8 mouse cellular contexts compared by ENCODE assay signal in genomic region chr11:96875745-96876144, GRCm38 (mm10). TPM values are rescaled to one million over a fixed set of nuclear protein-coding genes. Genes with fewer than 3 reads are reported as not detected.
DNase-seq lines count a peak whose midpoint lies in the region; ATAC-seq lines count a peak whose summit lies in the region.

No protein-coding gene starts in this region.

- intact Hi-C loops in left cerebral cortex, postnatal 25 days (cut with DNase I) = no loop called here

- no peak for ATAC-seq in monocyte, adult 5-6 weeks (replicated peaks; ENCODE audit: insufficient number of reproducible peaks, low FRiP score, low TSS enrichment, poor library complexity, severe bottlenecking)

- peak; percentile 64 to 74 for DNase-seq in adrenal gland, adult 18-20 months (ENCODE audit: low spot score in 2 of 2)
- peak; percentile 53 to 66 for DNase-seq in cerebellum, postnatal 36 days
- DNase-seq in gastrocnemius, adult 18-20 months (ENCODE audit: low spot score) = peak; percentile 38
- peak; percentile 76 for DNase-seq in induced T-regulatory cell, adult 2 months (ENCODE audit: low read depth)
- DNase-seq in left cerebral cortex, postnatal 25 days (ENCODE audit: low spot score in 2 of 2) = peak; percentile 87 to 90
- DNase-seq in mesoderm, embryonic 11.5 days (ENCODE audit: low read depth, low spot score) = peak; percentile 97
- peak; percentile 85 for DNase-seq in right cerebral cortex, postnatal 4 days

RNA-seq across cellular contexts. Expression of gene Copz2, which starts 26.1 kb away (rescaled TPM):
- 10 to 100 TPM; 56.5 to 60.6 TPM for total RNA-seq in adrenal gland, adult 18-20 months (2021)
- 10 to 100 TPM; 26.7 to 27.7 TPM for total RNA-seq in gastrocnemius, adult 18-20 months (2021)
- total RNA-seq in left cerebral cortex, postnatal 25 days (2021) = 1 to 10 TPM; 3.8 to 6.0 TPM
- total RNA-seq in monocyte, adult 5-6 weeks (2017) = 0.48 TPM in 1 of 3 replicates, not detected in the others

RNA-seq across cellular contexts. Expression of gene Cdk5rap3, which starts 40.6 kb away (rescaled TPM):
- total RNA-seq in adrenal gland, adult 18-20 months (2021) = 10 to 100 TPM; 44.6 to 45.4 TPM
- total RNA-seq in gastrocnemius, adult 18-20 months (2021) = 10 to 100 TPM; 24.9 to 25.7 TPM
- 10 to 100 TPM; 28.1 to 32.3 TPM for total RNA-seq in left cerebral cortex, postnatal 25 days (2021)
- 38.4 to 51.0 TPM (median 44.6 TPM) in 3 replicates for total RNA-seq in monocyte, adult 5-6 weeks (2017)

RNA-seq across cellular contexts. Expression of gene Nfe2l1, which starts 46.0 kb away (rescaled TPM):
- 100 to 1,000 TPM; 458 to 704 TPM for total RNA-seq in adrenal gland, adult 18-20 months (2021)
- 100 to 1,000 TPM; 460 to 570 TPM for total RNA-seq in gastrocnemius, adult 18-20 months (2021)
- total RNA-seq in left cerebral cortex, postnatal 25 days (2021) = 100 to 1,000 TPM; 258 to 264 TPM
- total RNA-seq in monocyte, adult 5-6 weeks (2017) = 56.7 to 65.5 TPM (median 62.2 TPM) in 3 replicates

RNA-seq across cellular contexts. Expression of gene Prr15l, which starts 52.2 kb away (rescaled TPM):
- under 1 TPM; 0.23 to 0.90 TPM for total RNA-seq in adrenal gland, adult 18-20 months (2021)
- total RNA-seq in gastrocnemius, adult 18-20 months (2021) = not detected
- total RNA-seq in left cerebral cortex, postnatal 25 days (2021) = not detected
- 0.29 TPM in 1 of 3 replicates, not detected in the others for total RNA-seq in monocyte, adult 5-6 weeks (2017)

Comparison
In these comparisons a context has a peak if more than half of its experiments do, and no peak if none do; other contexts are left out.
1. DNase-seq: peak in every context shown above with its lines; median percentile 97 in mesoderm, embryonic 11.5 days; 88 in left cerebral cortex, postnatal 25 days; 85 in right cerebral cortex, postnatal 4 days; 76 in induced T-regulatory cell, adult 2 months; 69 in adrenal gland, adult 18-20 months; 60 in cerebellum, postnatal 36 days; 38 in gastrocnemius, adult 18-20 months.